Mouse (Mus musculus) MEL (cell line): Measurements from ENCODE around the gene Gpat2.

Experiments
- CTCF ChIP-seq, 3 experiments: IDR thresholded peaks in 2 of 3; conservative IDR thresholded peaks in 1 of 3; 2 replicates each; pipeline ENCODE4 v1.5.1; 2011 to 2012; ENCODE audit warnings: low read length in 3 of 3, low read depth in 2 of 3, mild to moderate bottlenecking in 2 of 3, improper control_type of control experiment in 1 of 3, inconsistent platforms in 1 of 3, mixed read lengths in 1 of 3, moderate library complexity in 1 of 3; ENCODE audit not compliant: control insufficient read depth in 1 of 3, insufficient read depth in 1 of 3, poor library complexity in 1 of 3, severe bottlenecking in 1 of 3
- EP300 ChIP-seq, 2 experiments: IDR thresholded peaks; 2 replicates each; pipeline ENCODE4 v1.6.1; 2011; ENCODE audit warnings: improper control_type of control experiment in 2 of 2, low read length in 2 of 2, low read depth in 1 of 2, mild to moderate bottlenecking in 1 of 2
- GABPA ChIP-seq: IDR thresholded peaks from 2 replicates; pipeline ENCODE4 v1.6.1; 2012; ENCODE audit warnings: low read depth, mild to moderate bottlenecking, inconsistent platforms, low read length, improper control_type of control experiment, moderate library complexity
- GATA1 ChIP-seq: IDR thresholded peaks from 2 replicates; pipeline ENCODE4 v1.6.1; 2011; ENCODE audit warnings: low read depth, low read length, improper control_type of control experiment
- POLR2A ChIP-seq, 2 experiments: IDR thresholded peaks; 2 replicates each; pipeline ENCODE4 v1.6.1; 2011 to 2012; ENCODE audit warnings: low read length in 2 of 2, mild to moderate bottlenecking in 2 of 2, control low read depth in 1 of 2, improper control_type of control experiment in 1 of 2, low read depth in 1 of 2, moderate library complexity in 1 of 2; ENCODE audit not compliant: control insufficient read depth in 1 of 2, insufficient read depth in 1 of 2, poor library complexity in 1 of 2
- POLR2AphosphoS5 ChIP-seq: IDR thresholded peaks from 2 replicates; pipeline ENCODE4 v1.6.1; 2012; ENCODE audit warnings: low read depth, borderline replicate concordance, mild to moderate bottlenecking, inconsistent platforms, low read length, moderate library complexity, mixed read lengths

DNA sequence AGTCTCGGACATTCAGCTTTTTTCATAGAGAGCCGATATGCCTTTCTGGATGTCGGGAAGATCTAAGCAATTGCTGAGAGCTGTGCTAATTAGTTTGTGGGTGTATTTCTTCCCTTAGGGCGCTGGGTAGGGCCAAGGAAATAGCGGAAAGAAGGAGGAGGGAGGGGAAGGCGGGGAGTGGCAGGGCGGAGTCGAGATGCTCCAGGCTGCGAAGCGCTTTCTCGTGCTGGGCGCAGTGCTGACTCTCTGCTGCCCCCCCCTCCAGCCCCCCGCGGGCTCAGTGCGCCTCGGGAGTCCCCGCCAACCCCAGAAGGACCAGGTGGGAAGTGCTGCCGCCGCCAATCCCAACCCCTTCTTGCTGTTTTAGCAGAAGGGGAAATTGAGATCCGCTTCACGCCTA, 58.0 kb downstream of the Gpat2 start:
- TF ChIP-seq CTCF (IDR thresholded peaks at IDR 0.05 in 2 of 3, conservative IDR thresholded peaks at IDR 0.05 in 1 of 3; ENCODE audit: control insufficient read depth in 1 of 3, insufficient read depth in 1 of 3, low read depth in 2 of 3, low read length in 3 of 3, poor library complexity in 1 of 3, severe bottlenecking in 1 of 3) (no peak), POLR2AphosphoS5 (no peak), EP300 (IDR thresholded peaks at IDR 0.05; ENCODE audit: low read depth in 1 of 2, low read length in 2 of 2) (no peak), POLR2A (IDR thresholded peaks at IDR 0.05; ENCODE audit: control insufficient read depth in 1 of 2, insufficient read depth in 1 of 2, low read depth in 1 of 2, low read length in 2 of 2, poor library complexity in 1 of 2) (no peak), GABPA (no peak), GATA1 (no peak)
